Mouse (Mus musculus): Measurements from ENCODE around the gene Gdpd5.

Gene Gdpd5

GRCm38 (mm10) chr7:99441534-99442072 lies 60.4 kb downstream of the Gdpd5 start:
- no peak for DNase-seq (ENCODE audit: low read depth, low spot score)

- DNase-seq (ENCODE audit: low read depth, low spot score) = no peak
These were observed 62.0 kb downstream of the Gdpd5 start for GRCm38 (mm10) chr7:99443164-99443563.

GRCm38 (mm10) chr7:99444012-99444411 lies 62.8 kb downstream of the Gdpd5 start:
- DNase-seq (ENCODE audit: low read depth, low spot score) = peak; percentile 46

DNA sequence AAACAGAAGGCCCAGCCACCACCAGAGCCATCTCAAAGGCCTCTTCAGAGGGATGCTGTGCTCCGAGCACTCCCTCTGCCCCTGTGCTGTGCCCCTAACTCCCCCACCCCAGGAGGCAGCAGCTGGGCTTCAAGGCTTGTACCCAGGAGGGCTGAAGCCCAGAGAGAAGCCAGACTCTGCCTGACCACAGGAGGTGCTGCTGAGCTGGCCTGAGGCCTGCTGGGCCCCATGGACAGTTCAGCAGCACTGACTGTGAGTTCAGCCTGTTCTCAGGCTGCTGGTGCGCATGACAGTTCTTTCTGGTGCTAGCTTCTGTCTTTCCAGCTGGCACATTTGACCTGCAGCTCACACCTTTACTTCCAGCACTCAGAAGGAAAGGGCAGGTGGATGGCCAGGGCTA lies 64.6 kb downstream of the Gdpd5 start:
- peak; percentile 30 for DNase-seq (ENCODE audit: low read depth, low spot score)

- DNase-seq (ENCODE audit: low read depth, low spot score) = no peak
These were observed 66.1 kb downstream of the Gdpd5 start for GRCm38 (mm10) chr7:99447323-99447722.

DNA sequence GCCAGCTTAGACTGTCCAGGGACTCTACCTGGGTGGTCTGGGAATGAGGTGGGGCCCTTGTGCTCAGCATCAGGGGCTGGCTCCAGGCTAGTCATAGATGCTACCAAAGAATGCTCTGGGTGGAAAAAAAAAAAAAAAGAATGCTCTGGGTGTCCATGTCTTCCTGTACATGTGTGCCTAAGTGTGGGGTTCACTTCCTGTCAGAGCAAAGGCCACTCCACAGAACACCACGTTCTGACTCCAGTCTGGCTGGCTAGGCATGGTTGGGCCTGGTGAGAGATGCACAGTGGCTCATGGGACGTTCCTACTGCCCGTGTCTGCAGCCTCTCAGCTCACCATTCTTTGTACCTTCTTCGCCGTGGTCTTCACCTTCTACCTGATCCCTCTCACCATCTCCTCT lies 67.4 kb downstream of the Gdpd5 start:
- no peak for DNase-seq (ENCODE audit: low read depth, low spot score)

GRCm38 (mm10) chr7:99449063-99449462 lies 67.8 kb downstream of the Gdpd5 start:
- DNase-seq (ENCODE audit: low read depth, low spot score) = peak; percentile 62

- peak; percentile 29 for DNase-seq (ENCODE audit: low read depth, low spot score)
These were observed 68.5 kb downstream of the Gdpd5 start for GRCm38 (mm10) chr7:99449751-99450150.

GRCm38 (mm10) chr7:99450703-99451102 lies 69.5 kb downstream of the Gdpd5 start:
- DNase-seq (ENCODE audit: low read depth, low spot score) = peak; percentile 76

GRCm38 (mm10) chr7:99452859-99453258 lies 71.6 kb downstream of the Gdpd5 start:
- DNase-seq (ENCODE audit: low read depth, low spot score) = no peak

DNA sequence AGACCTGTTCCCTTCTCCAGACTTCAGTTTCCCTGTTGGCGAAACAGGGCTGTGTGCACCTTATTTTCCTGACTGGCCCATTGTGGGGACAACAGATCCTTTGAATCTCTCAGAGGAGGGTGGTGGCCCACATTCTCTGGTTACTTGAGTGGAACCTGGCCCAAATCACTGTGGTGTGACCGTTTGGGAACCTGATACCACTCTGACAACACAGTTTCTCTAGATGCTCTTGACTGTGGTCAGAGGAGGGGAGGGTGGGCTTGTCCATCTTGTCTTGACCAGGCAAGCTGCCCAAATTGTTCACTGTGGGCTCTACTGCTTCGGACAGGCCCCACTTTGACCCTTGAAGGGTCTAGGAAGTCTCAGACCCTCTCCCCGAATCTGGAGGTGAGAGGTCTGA lies 72.8 kb downstream of the Gdpd5 start:
- DNase-seq (ENCODE audit: low read depth, low spot score) = no peak

GRCm38 (mm10) chr7:99458849-99459248 lies 77.6 kb downstream of the Gdpd5 start:
- DNase-seq (ENCODE audit: low read depth, low spot score) = no peak

DNA sequence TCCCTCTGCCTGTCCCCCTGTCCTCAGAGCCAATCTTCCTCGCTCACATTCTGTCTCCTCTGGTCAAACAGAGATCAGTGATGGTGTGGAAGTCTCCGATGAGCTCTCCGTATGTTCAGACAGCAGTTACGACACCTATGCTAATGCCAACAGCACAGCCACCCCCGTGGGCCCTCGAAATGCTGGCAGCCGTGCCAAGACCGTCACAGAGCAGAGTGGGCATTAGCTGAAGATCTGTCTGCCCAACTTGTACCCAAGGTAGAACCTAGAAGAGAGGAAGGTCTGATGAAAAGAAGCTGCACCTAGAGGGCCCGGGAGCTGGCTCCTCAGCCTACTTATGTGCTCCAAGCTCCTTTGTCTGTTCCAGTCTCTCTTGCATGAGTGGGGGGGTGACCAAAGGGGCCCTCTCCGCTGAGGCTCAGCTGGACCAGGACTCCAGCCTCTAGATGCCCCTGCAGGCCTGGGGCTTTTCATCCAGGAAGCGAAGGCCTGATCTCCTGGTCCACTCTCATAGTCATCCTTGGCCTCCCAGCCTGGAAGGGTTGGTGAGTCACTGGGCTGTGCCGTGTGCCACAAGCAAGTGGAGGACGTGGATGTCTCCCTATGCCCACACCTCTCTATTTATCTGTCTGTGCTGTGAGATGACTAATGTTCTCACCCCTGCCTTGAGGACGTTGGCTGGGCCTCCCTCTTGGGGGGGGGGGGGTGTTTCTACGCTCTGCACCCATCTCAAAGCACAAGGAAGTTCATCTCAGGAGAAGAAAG lies 78.9 kb downstream of the Gdpd5 start:
- no peak for DNase-seq (ENCODE audit: low read depth, low spot score)

- DNase-seq (ENCODE audit: low read depth, low spot score) = no peak
These were observed 81.9 kb downstream of the Gdpd5 start for GRCm38 (mm10) chr7:99463120-99463519.

DNA sequence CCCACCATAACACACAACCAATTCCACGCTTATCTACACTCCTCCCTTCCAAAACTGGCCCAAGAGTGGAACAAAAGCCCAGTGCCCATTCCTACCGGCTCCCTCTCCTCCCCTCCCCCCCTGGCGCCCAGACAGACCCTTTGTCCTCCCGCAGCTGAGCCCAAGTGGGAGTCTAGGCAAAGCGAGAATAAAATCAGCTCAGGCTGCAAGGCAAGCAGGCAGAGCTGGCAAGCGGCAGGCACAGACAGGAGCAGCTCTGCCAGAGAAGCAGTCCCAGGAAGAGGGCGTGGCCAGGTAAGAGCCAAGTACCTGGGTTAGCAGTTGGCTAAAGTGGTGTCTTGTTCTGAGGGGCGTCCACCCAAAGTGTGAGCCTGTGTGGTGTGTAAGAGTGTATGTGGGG lies 84.6 kb downstream of the Gdpd5 start, which contains the start of gene Klhl35:
Gene Klhl35, plus strand, starts transcription at position 194 of the 400 bp plus-strand sequence.
- DNase-seq (ENCODE audit: low read depth, low spot score) = no peak

DNA sequence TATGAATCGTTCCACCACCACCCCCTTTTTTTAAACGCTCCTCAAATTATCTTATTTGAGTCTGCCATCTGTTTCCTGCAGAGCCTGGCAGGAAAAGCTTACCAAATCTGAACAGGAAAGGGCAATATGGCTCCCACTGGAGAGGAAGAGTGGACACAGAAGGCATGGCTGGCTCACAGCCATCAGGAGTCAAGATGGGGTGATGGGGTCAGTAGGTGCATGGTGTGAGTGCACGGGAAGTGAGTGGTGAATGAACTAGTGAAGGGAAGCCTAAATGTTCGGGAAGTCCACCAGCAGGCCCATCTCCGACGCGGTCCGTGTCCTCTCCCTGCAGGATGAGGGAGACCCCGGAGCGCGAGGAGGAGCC lies 86.7 kb downstream of the Gdpd5 start:
- DNase-seq (ENCODE audit: low read depth, low spot score) = no peak

- no peak for DNase-seq (ENCODE audit: low read depth, low spot score)
These were observed 87.3 kb downstream of the Gdpd5 start for GRCm38 (mm10) chr7:99468283-99469132.

DNA sequence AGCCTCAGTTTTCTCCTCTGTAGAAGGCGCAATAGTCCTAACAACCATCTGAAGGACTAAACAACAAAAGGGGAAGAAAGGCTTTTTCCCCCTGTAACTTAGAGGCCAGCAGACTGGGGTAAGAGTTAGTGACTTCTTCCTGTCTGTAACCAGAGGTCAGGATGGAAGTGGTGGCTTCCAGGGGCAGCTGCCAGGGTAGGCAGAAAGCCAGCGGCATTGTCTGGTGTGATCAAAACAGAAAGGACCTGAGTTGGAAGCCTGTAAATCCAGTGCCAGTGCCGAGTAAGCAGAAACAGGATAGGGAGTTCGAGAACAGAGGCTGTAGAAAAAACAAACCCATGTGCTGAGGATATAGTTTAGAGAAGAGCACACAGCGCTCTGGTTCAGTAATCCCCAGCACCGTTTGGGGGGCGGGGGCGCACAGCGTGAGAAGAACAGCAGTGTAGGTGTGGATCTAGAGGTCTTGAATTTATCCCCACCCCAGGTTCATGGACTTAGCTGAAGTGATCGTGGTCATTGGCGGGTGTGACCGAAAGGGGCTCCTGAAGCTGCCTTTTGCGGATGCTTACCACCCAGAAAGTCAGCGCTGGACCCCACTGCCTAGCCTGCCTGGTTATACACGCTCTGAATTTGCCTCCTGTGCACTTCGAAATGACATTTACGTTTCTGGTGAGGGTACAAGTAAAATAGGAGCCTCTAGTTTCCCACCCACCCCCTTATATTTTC lies 88.6 kb downstream of the Gdpd5 start:
- no peak for DNase-seq (ENCODE audit: low read depth, low spot score)

- no peak for DNase-seq (ENCODE audit: low read depth, low spot score)
These were observed 90.4 kb downstream of the Gdpd5 start for GRCm38 (mm10) chr7:99471578-99471977.

- DNase-seq (ENCODE audit: low read depth, low spot score) = no peak
These were observed 92.6 kb downstream of the Gdpd5 start for GRCm38 (mm10) chr7:99473638-99474407.

Measured in A20 (cell line).